Mouse (Mus musculus): Measurements from ENCODE around the gene Gm4305. TPM values are rescaled to one million over a fixed set of nuclear protein-coding genes. Genes with fewer than 3 reads are reported as not detected.
A peak's percentile ranks its signal among the peaks of the same experiment; 100 is the strongest.
"Not testable (repeated sequence)": the region's sequence is repeated elsewhere in the genome, so short reads cannot be mapped to it uniquely, and the experiment has no call there.

Gm4305 gene
- total RNA-seq (2021) = not detected
- long read RNA-seq, experiment 1 = 0 reads
- long read RNA-seq, experiment 2 = 0 reads

DNA sequence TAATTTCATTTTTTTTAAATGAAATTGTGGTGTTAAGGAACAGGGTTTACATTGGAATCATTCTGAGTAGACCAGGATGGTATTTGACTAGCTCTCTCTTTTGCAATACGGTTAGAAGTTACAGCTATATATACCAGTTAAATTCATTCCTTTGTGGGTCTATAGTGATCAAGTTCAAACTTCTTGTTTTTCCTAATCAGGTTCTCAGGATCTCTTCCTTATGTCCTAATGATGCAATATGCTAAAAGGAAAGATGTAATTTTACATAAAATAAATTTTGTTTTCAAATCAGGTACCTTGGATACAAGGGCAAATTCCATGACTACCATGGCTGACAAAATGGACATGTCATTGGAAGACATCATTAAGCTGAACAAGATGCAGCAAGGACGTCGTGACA is at the start of gene Gm4305:
Gene Gm4305 (plus strand): TSS at position 301 of the 400 bp plus-strand sequence.
- H3K27ac ChIP-seq; H3K4me3 ChIP-seq; DNase-seq (ENCODE audit: low spot score in 2 of 2): not testable (repeated sequence)

DNA sequence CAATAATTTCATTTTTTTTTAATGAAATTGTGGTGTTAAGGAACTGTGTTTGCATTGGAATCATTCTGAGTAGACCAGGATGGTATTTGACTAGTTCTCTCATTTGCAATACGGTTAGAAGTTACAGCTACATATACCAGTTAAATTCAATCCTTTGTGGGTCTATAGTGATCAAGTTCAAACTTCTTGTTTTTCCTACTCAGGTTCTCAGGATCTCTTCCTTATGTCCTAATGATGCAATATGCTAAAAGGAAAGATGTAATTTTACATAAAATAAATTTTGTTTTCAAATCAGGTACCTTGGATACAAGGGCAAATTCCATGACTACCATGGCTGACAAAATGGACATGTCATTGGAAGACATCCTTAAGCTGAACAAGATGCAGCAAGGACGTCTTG is 15.5 kb upstream of the Gm4305 start, which contains the start of gene Gm4301:
Gene Gm4301 (plus strand): TSS at position 301 of the 400 bp plus-strand sequence.
- not testable (repeated sequence) for H3K27ac ChIP-seq; H3K4me3 ChIP-seq; DNase-seq (ENCODE audit: low spot score in 2 of 2)

DNA sequence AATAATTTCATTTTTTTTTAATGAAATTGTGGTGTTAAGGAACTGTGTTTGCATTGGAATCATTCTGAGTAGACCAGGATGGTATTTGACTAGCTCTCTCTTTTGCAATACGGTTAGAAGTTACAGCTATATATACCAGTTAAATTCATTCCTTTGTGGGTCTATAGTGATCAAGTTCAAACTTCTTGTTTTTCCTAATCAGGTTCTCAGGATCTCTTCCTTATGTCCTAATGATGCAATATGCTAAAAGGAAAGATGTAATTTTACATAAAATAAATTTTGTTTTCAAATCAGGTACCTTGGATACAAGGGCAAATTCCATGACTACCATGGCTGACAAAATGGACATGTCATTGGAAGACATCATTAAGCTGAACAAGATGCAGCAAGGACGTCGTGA is 10.4 kb upstream of the Gm4305 start, which contains the start of gene Gm4302:
Gene Gm4302 (plus strand): TSS at position 301 of the 400 bp plus-strand sequence.
- not testable (repeated sequence) for DNase-seq (ENCODE audit: low spot score in 2 of 2); H3K27ac ChIP-seq; H3K4me3 ChIP-seq

DNA sequence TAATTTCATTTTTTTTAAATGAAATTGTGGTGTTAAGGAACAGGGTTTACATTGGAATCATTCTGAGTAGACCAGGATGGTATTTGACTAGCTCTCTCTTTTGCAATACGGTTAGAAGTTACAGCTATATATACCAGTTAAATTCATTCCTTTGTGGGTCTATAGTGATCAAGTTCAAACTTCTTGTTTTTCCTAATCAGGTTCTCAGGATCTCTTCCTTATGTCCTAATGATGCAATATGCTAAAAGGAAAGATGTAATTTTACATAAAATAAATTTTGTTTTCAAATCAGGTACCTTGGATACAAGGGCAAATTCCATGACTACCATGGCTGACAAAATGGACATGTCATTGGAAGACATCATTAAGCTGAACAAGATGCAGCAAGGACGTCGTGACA is 5.2 kb upstream of the Gm4305 start, which contains the start of gene Gm4303:
Gene Gm4303 (plus strand): TSS at position 301 of the 400 bp plus-strand sequence.
- H3K27ac ChIP-seq; H3K4me3 ChIP-seq; DNase-seq (ENCODE audit: low spot score in 2 of 2): not testable (repeated sequence)

DNA sequence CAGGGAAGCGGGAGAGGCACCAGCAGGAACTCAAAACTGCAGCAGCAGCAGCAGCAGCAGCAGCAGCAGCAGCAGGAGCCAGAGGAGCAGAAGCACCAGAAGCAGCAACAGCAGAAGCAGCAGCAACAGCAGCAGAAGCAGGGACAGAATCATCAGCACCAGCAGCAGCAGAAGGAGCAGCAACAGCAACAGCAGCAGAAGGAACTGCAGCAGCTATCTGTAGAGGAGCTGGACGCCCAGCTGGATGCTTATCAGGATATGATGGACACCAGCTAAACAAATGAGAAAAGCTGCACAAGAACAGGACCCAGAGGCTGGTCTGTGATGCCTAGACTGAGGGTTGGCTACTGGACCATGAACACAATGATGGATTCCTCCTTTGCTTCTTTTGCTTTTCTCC is 5.9 kb downstream of the Gm4305 start:
- H3K4me3 ChIP-seq = not testable (repeated sequence)

GRCm38 (mm10) chr10:100361038-100361437 is 10.1 kb downstream of the Gm4305 start, which contains the start of gene Gm4307:
Gene Gm4307, plus strand, starts transcription at chr10:100361338.
- H3K4me3 ChIP-seq; H3K27ac ChIP-seq; DNase-seq (ENCODE audit: low spot score in 2 of 2): not testable (repeated sequence)

More for the DNA sequence above, 5.9 kb downstream of the Gm4305 start:
- not testable (repeated sequence) for H3K27ac ChIP-seq
- peak in 1 of 2 experiments; percentile 1 for DNase-seq (ENCODE audit: low spot score in 2 of 2)

GRCm38 (mm10) chr10:100382460-100382859 is 31.6 kb downstream of the Gm4305 start, which contains the start of gene Gm4312:
Gene Gm4312, minus strand, starts transcription at chr10:100382560.
- not testable (repeated sequence) for H3K4me3 ChIP-seq; H3K27ac ChIP-seq; DNase-seq (ENCODE audit: low spot score in 2 of 2)

Other genes starting within 250 kb of the Gm4305 start
- not detected for gene Gm4301, start 15.4 kb upstream of the Gm4305 start, total RNA-seq (2021)
- gene Gm4302, start 10.3 kb upstream of the Gm4305 start, total RNA-seq (2021) = not detected
- not detected for gene Gm4303, start 5.1 kb upstream of the Gm4305 start, total RNA-seq (2021)
- not detected for gene Gm4307, start 10.2 kb downstream of the Gm4305 start, total RNA-seq (2021)
- gene Gm4312, start 31.5 kb downstream of the Gm4305 start, total RNA-seq (2021) = not detected
- 10 to 100 TPM in 1 of 2 experiments, 1 to 10 TPM in 1; 9.8 to 12.0 TPM for gene Tmtc3, start 136.3 kb downstream of the Gm4305 start, total RNA-seq (2021)
- gene Cep290, start 136.5 kb downstream of the Gm4305 start, total RNA-seq (2021) = 10 to 100 TPM; 13.4 to 14.9 TPM
- 10 to 100 TPM; 22.7 to 27.2 TPM for gene 4930430F08Rik, start 239.3 kb downstream of the Gm4305 start, total RNA-seq (2021)
- gene 1700017N19Rik, start 239.4 kb downstream of the Gm4305 start, total RNA-seq (2021) = not detected